Mouse (Mus musculus) E14TG2a.4 (cell line): ENCODE results near the gene Ramp2.

Source experiments
- CTCF ChIP-seq: conservative IDR thresholded peaks from 2 replicates; pipeline ENCODE4 v1.5.1; 2014; ENCODE audit warnings: low read length
- NANOG ChIP-seq: IDR thresholded peaks from 2 replicates; pipeline ENCODE4 v1.6.1; 2014; ENCODE audit warnings: borderline replicate concordance, low read length, mixed read lengths

DNA sequence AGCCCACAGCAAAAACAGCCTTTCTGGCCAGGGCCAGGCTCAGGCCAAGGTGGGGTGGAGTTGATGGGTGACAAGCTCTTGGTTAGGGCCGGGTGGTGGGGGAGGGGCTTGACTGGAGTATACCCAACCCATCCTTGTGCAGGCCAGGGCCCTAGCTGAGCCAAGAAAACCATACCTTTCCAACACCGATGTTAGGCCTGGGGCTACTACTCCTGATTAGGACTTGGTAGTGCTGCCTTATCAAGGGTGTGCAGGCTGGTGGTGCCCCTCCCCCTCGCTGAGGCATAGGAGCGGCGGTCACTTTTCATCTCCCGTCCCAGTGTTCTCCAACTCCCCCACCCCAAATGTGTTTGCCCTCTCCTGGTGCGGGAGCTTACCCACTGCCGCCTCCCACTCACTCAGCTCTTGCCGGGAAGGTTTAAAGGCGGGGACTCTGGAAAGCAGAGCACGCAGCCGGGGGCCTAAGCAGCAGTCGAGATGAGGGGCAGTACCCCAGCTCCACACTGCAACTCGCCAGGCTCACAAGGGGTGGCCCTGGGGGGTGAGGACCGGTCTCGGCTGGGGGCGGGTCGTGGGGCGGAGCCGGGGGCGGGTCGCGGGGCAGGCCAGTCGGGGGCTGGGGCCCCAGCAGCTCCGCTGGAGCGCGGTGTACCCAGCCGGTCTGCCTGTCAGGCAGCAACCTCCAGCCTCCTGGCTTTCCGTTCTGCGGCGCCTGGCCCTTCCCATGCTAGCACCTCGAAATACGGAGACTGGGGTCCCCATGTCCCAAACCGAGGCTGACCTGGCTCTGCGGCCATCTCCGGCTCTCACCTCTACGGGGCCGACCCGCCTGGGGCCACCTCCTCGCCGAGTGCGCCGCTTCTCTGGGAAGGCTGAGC, 14.4 kb downstream of the Ramp2 start, which contains the start of gene Wnk4:
- TF ChIP-seq CTCF (no peak), NANOG (no peak)
